ENCODE assay signal across 9 mouse cellular contexts in the genomic region with DNA sequence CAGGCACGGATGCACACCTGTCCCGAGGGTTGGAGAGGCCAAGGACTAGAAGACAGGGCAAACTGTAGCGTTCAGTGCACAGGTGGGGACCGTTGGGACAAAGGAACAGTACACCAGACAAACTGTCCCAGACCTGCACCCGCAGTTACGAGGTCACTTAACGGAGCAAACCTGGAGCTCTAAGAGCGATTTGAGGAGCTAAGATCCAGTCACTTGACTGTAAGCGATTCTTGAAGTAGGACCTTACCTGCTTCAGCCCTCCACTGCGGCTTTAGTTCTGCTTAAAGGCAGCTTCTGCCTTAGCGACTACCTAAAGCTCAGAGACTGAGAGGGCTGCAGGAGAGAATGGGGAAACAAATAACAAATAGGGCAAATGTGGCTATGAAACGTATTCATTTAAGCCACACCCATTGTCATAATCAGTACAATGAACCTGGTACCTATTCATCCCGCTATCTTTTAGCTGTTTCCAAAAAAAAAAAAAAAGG. TPM values are rescaled to one million over a fixed set of nuclear protein-coding genes. Genes with fewer than 3 reads are reported as not detected.
DNase-seq lines count a peak whose midpoint lies in the region; ATAC-seq and TF ChIP-seq lines count a peak whose summit lies in the region.
"Had no signal": no experiment of that assay in that cellular context is flagged by ENCODE, and none has a peak within 500 bp of the region (broad histone marks: within the 10 kb centered on the region; RNA-seq: fewer than 3 reads in every experiment).

No protein-coding gene starts in this region.

- no peaks in the 10 kb centered on the region for H3K4me1 ChIP-seq in kidney, embryonic 16.5 days (ENCODE audit: insufficient read depth, low read length)
- H3K4me1 ChIP-seq in forebrain, embryonic 10.5 days = peaks cover 15% of the 10 kb centered on the region
- H3K4me1 ChIP-seq in intestine, postnatal 0 days (replicated peaks; ENCODE audit: control insufficient read depth, insufficient read depth, low read length) = no peaks in the 10 kb centered on the region
- H3K4me1 ChIP-seq in midbrain, postnatal 0 days (ENCODE audit: insufficient read depth, low read length) = 0 out of 2 replicates have a peak, but pooled peaks cover 4% of the 10 kb centered on the region

- no peaks in the 10 kb centered on the region for H3K9me3 ChIP-seq in kidney, embryonic 16.5 days (ENCODE audit: low read length)
- H3K9me3 ChIP-seq in forebrain, embryonic 10.5 days = no peaks in the 10 kb centered on the region
- no peaks in the 10 kb centered on the region for H3K9me3 ChIP-seq in intestine, postnatal 0 days (ENCODE audit: control insufficient read depth)
- H3K9me3 ChIP-seq in midbrain, postnatal 0 days (ENCODE audit: low read length) = no peaks in the 10 kb centered on the region

- DNase-seq in kidney, adult 18-20 months = no peak
- no peak for DNase-seq in forebrain, embryonic 10.5 days (ENCODE audit: extremely low spot score, low spot score)
- peak; percentile 2 for DNase-seq in midbrain, postnatal 0 days (ENCODE audit: low spot score)
- DNase-seq in adrenal gland, postnatal 25 days = no peak
- DNase-seq in layer of hippocampus, adult 8-10 months (ENCODE audit: low spot score in 2 of 2) = no peak
- no peak for DNase-seq in thymus, postnatal 10 days (ENCODE audit: low spot score in 2 of 2)

- no peaks in the 10 kb centered on the region for H3K27me3 ChIP-seq in kidney, embryonic 16.5 days (ENCODE audit: insufficient read depth, low read length)
- H3K27me3 ChIP-seq in forebrain, embryonic 10.5 days (ENCODE audit: poor library complexity, severe bottlenecking) = no peaks in the 10 kb centered on the region
- H3K27me3 ChIP-seq in intestine, postnatal 0 days (replicated peaks; ENCODE audit: control insufficient read depth, insufficient read depth, low read length) = no peaks in the 10 kb centered on the region
- no peaks in the 10 kb centered on the region for H3K27me3 ChIP-seq in midbrain, postnatal 0 days (ENCODE audit: insufficient read depth, low read length)

- no peaks in the 10 kb centered on the region for H3K36me3 ChIP-seq in kidney, embryonic 16.5 days (ENCODE audit: insufficient read depth, low read length)
- no peaks in the 10 kb centered on the region for H3K36me3 ChIP-seq in forebrain, embryonic 10.5 days (replicated peaks)
- no peaks in the 10 kb centered on the region for H3K36me3 ChIP-seq in intestine, postnatal 0 days (ENCODE audit: control insufficient read depth, insufficient read depth)
- H3K36me3 ChIP-seq in midbrain, postnatal 0 days (ENCODE audit: insufficient read depth, low read length) = no peaks in the 10 kb centered on the region

- H3K9ac ChIP-seq in kidney, embryonic 16.5 days (replicated peaks; ENCODE audit: low read length) = peak overlapping the region; percentile 74
- H3K9ac ChIP-seq in intestine, postnatal 0 days (ENCODE audit: low read depth, low read length) = no peak overlapping the region
- peak overlapping the region; percentile 62 for H3K9ac ChIP-seq in midbrain, postnatal 0 days (replicated peaks; ENCODE audit: low read length, poor library complexity, severe bottlenecking)

- peak; percentile 12; the same call in 1 of the 2 replicates for ATAC-seq in kidney, embryonic 16.5 days (ENCODE audit: low FRiP score, low TSS enrichment)
- no peak for ATAC-seq in intestine, postnatal 0 days
- ATAC-seq in midbrain, postnatal 0 days (ENCODE audit: low FRiP score) = peak; percentile 55; the same call in 1 of the 2 replicates

- no peak for TF ChIP-seq CTCF in intestine, postnatal 0 days (IDR thresholded peaks at IDR 0.05; ENCODE audit: low read depth)
- no peak for TF ChIP-seq CTCF in midbrain, postnatal 0 days (IDR thresholded peaks at IDR 0.05)

- H3K27ac ChIP-seq in kidney, embryonic 16.5 days (ENCODE audit: low read length) = no peak overlapping the region
- H3K27ac ChIP-seq in forebrain, embryonic 10.5 days = peak overlapping the region; percentile 89
- no peak overlapping the region for H3K27ac ChIP-seq in intestine, postnatal 0 days (ENCODE audit: low read depth, low read length)
- no peak overlapping the region; the same call in 1 of the 2 replicates for H3K27ac ChIP-seq in midbrain, postnatal 0 days (ENCODE audit: low read depth, low read length)

- H3K4me3 ChIP-seq in kidney, embryonic 16.5 days (ENCODE audit: low read length) = peak overlapping the region; percentile 55
- peak overlapping the region; percentile 57 for H3K4me3 ChIP-seq in forebrain, embryonic 10.5 days
- H3K4me3 ChIP-seq in intestine, postnatal 0 days (ENCODE audit: low read depth, low read length) = peak overlapping the region; percentile 34
- peak overlapping the region; percentile 50 for H3K4me3 ChIP-seq in midbrain, postnatal 0 days (ENCODE audit: low read depth, low read length)

- 36% methylated on average over 13 of the region's 13 CpGs for WGBS in kidney, embryonic 16.5 days
- WGBS in forebrain, embryonic 10.5 days = 28% methylated on average over 13 of the region's 13 CpGs
- WGBS in intestine, postnatal 0 days = 36% methylated on average over 13 of the region's 13 CpGs
- 26% methylated on average over 13 of the region's 13 CpGs for WGBS in midbrain, postnatal 0 days

- H3K4me2 ChIP-seq in kidney, embryonic 16.5 days (replicated peaks; ENCODE audit: low read depth, low read length) = peak overlapping the region; percentile 67
- H3K4me2 ChIP-seq in intestine, postnatal 0 days (replicated peaks; ENCODE audit: low read depth) = peak overlapping the region; percentile 58
- H3K4me2 ChIP-seq in midbrain, postnatal 0 days (ENCODE audit: low read depth, low read length, poor library complexity, severe bottlenecking) = peak overlapping the region; percentile 82

RNA-seq across cellular contexts. Expression of gene Armc3, which starts 0.3 kb away (rescaled TPM):
- polyA plus RNA-seq in kidney, embryonic 16.5 days (2015; fragmentation: Nextera tagmentation; extraction: Ambion mirVana) = 0.21 and 0.30 TPM in 2 replicates
- 0.37 and 0.46 TPM in 2 replicates for polyA plus RNA-seq in forebrain, embryonic 10.5 days (2016; fragmentation: Nextera tagmentation; extraction: Ambion mirVana)
- polyA plus RNA-seq in intestine, postnatal 0 days (2015; fragmentation: Nextera tagmentation; extraction: Ambion mirVana) = 0.09 TPM in 1 of 2 replicates, not detected in the other
- 0.82 and 1.0 TPM in 2 replicates for total RNA-seq in midbrain, postnatal 0 days (2014; rRNA removed)
- polyA plus RNA-seq in midbrain, postnatal 0 days (2015; fragmentation: Nextera tagmentation; extraction: Ambion mirVana) = 0.77 and 1.1 TPM in 2 replicates
- not detected in 2 replicates for total RNA-seq in adrenal gland, postnatal 25 days (2021)
- 1 to 10 TPM in 1 of 4 experiments, under 1 TPM in 3; 0.66 to 1.2 (median 0.87) TPM for total RNA-seq in layer of hippocampus, adult 8-10 months (2022)
- total RNA-seq: liver, adult 2 months had no signal
- polyA plus RNA-seq: liver, adult 2 months had no signal
